Mouse (Mus musculus): Measurements from ENCODE around the gene Wdr95.

The Wdr95 gene

GRCm38 (mm10) chr5:149634409-149635035, 106.0 kb downstream of the Wdr95 start:
- no peak for DNase-seq

- no peak for DNase-seq
These were observed 107.1 kb downstream of the Wdr95 start for GRCm38 (mm10) chr5:149635556-149635955.

GRCm38 (mm10) chr5:149636075-149636920, 107.8 kb downstream of the Wdr95 start, which contains the start of gene Hsph1:
Hsph1 (minus strand) TSS chr5:149636376.
- peak; percentile 99 for DNase-seq

- no peak for DNase-seq
These were observed 108.8 kb downstream of the Wdr95 start for GRCm38 (mm10) chr5:149637306-149637705.

- no peak for DNase-seq
These were observed 112.9 kb downstream of the Wdr95 start for GRCm38 (mm10) chr5:149641277-149641892.

GRCm38 (mm10) chr5:149642366-149642765, 113.9 kb downstream of the Wdr95 start:
- no peak for DNase-seq

- DNase-seq: no peak
These were observed 114.5 kb downstream of the Wdr95 start for GRCm38 (mm10) chr5:149642783-149643509.

GRCm38 (mm10) chr5:149647367-149648115, 119.1 kb downstream of the Wdr95 start:
- no peak for DNase-seq

GRCm38 (mm10) chr5:149648196-149648595, 119.7 kb downstream of the Wdr95 start:
- DNase-seq: no peak

GRCm38 (mm10) chr5:149648895-149649406, 120.5 kb downstream of the Wdr95 start:
- DNase-seq: no peak

- DNase-seq: no peak
These were observed 121.2 kb downstream of the Wdr95 start for GRCm38 (mm10) chr5:149649499-149650178.

GRCm38 (mm10) chr5:149650179-149650553, 121.7 kb downstream of the Wdr95 start:
- no peak for DNase-seq

GRCm38 (mm10) chr5:149655636-149656035, 127.2 kb downstream of the Wdr95 start:
- no peak for DNase-seq

- no peak for DNase-seq
These were observed 129.5 kb downstream of the Wdr95 start for GRCm38 (mm10) chr5:149658022-149658421.

- no peak for DNase-seq
These were observed 130.4 kb downstream of the Wdr95 start for GRCm38 (mm10) chr5:149658741-149659413.

- DNase-seq: no peak
These were observed 130.9 kb downstream of the Wdr95 start for GRCm38 (mm10) chr5:149659414-149659780.

- DNase-seq: no peak
These were observed 132.9 kb downstream of the Wdr95 start for GRCm38 (mm10) chr5:149661428-149661827.
